Mouse (Mus musculus) heart, adult 2 months (tissue): Measurements from ENCODE around the gene Lrrfip1.

ENCODE experiments used
- CTCF ChIP-seq: fragments of 200-600 bp; IDR thresholded peaks from 2 replicates; pipeline ENCODE4 v1.8.1; 2022; ENCODE audit warnings: antibody characterized with exemption, mild to moderate bottlenecking, moderate library complexity
- POLR2A ChIP-seq: fragments of 200-500 bp; IDR thresholded peaks from 2 replicates; pipeline ENCODE4 v1.6.1; 2011; ENCODE audit warnings: mild to moderate bottlenecking, low read depth, low read length, control low read depth; ENCODE audit not compliant: insufficient read depth

DNA sequence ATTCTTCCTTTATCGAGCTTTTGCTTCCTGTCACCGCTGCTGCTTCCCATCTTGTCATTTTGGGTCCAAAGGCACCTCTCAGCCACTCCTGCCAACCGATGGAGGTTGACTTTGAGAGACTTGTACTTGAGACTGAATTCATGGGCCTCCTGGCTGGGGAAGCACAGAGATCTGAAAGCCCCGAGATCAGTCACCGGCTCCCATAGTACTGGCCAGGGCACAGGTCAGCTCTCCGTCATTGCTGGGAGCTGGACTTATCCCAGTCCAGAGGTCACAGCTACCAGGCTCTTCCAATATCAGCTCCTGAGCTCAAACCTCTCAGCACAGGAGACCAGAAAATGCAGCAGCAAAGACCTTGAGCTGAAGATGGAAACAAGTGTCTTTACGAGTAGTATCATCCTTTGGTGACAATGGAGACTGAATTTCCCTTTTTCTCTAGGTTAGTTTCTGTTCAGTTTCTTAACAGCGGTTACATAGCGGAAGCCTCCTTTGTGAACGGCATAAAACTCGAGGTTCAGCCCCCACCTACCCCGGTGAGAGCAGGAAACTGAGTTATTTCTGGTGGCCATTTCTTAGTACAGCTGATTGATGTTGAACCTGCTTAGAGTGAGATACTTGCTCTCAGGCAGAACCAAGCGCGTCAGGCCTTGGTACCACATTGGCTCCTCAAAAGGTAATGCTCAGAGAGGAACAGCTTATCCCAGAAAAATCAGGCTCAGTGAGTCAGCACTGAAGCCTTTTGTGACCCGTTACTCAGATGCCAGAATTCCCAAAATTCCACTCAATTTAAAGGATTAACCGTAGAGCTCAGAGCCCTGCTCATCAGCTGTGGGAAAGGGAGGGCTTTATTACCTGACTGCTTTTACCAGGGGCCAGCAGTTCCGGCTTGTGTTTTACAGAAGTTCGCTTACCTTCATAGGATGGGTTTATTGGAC lies 59.0 kb downstream of the Lrrfip1 start:
- TF ChIP-seq CTCF (no peak), POLR2A (no peak)
